Mouse (Mus musculus) c-Kit-positive CD71-negative TER-119-negative erythroid progenitor cells, embryonic 14.5 days (primary cell): Measurements from ENCODE around the gene Gm13696.
A peak's percentile ranks its signal among the peaks of the same experiment; 100 is the strongest.
"Not testable (repeated sequence)": the region's sequence is repeated elsewhere in the genome, so short reads cannot be mapped to it uniquely, and the experiment has no call there.

Experiments used
- DNase-seq: peaks from one replicate; pipeline ENCODE4 v3.0.0-alpha.2; 2013; ENCODE audit warnings: low read depth

Gene Gm13696

GRCm38 (mm10) chr2:83972823-83973222 is at the start of gene Gm13696:
Gm13696 (plus strand) TSS chr2:83973123.
- not testable (repeated sequence) for DNase-seq

- DNase-seq = peak; percentile 25
Observed at GRCm38 (mm10) chr2:83929478-83930088, 43.3 kb upstream of the Gm13696 start.

- peak; percentile 32 for DNase-seq
Observed at GRCm38 (mm10) chr2:83940931-83941361, 32.0 kb upstream of the Gm13696 start, which contains the start of gene Zswim2. Zswim2 (minus strand) TSS chr2:83941228.

GRCm38 (mm10) chr2:83941378-83941777 is 31.5 kb upstream of the Gm13696 start:
- DNase-seq = no peak

- no peak for DNase-seq
Observed at GRCm38 (mm10) chr2:83941792-83942191, 31.1 kb upstream of the Gm13696 start.

- DNase-seq = not testable (repeated sequence)
Observed at GRCm38 (mm10) chr2:83955393-83955792, 17.5 kb upstream of the Gm13696 start, which contains the start of gene Gm13698. Gm13698 (plus strand) TSS chr2:83955693.

- not testable (repeated sequence) for DNase-seq
Observed at GRCm38 (mm10) chr2:83961203-83961602, 11.7 kb upstream of the Gm13696 start, which contains the start of gene Gm13693. Gm13693 (plus strand) TSS chr2:83961503.

GRCm38 (mm10) chr2:83967013-83967412 is 5.9 kb upstream of the Gm13696 start, which contains the start of gene Gm13695:
Gm13695 (plus strand) TSS chr2:83967313.
- DNase-seq = not testable (repeated sequence)

GRCm38 (mm10) chr2:83978633-83979032 is 5.7 kb downstream of the Gm13696 start, which contains the start of gene Gm13694:
Gm13694 (plus strand) TSS chr2:83978933.
- DNase-seq = not testable (repeated sequence)

GRCm38 (mm10) chr2:83984443-83984842 is 11.5 kb downstream of the Gm13696 start, which contains the start of gene Gm13697:
Gm13697 (plus strand) TSS chr2:83984743.
- DNase-seq = not testable (repeated sequence)

- not testable (repeated sequence) for DNase-seq
Observed at GRCm38 (mm10) chr2:83990253-83990652, 17.3 kb downstream of the Gm13696 start, which contains the start of gene Gm13691. Gm13691 (plus strand) TSS chr2:83990553.

GRCm38 (mm10) chr2:83993639-83994255 is 20.8 kb downstream of the Gm13696 start:
- DNase-seq = peak; percentile 30

- not testable (repeated sequence) for DNase-seq
Observed at GRCm38 (mm10) chr2:83994526-83994925, 21.6 kb downstream of the Gm13696 start.

- DNase-seq = no peak
Observed at GRCm38 (mm10) chr2:84008913-84009312, 36.0 kb downstream of the Gm13696 start.

- no peak for DNase-seq
Observed at GRCm38 (mm10) chr2:84009818-84010217, 36.9 kb downstream of the Gm13696 start.

GRCm38 (mm10) chr2:84014572-84014971 is 41.6 kb downstream of the Gm13696 start:
- no peak for DNase-seq

- not testable (repeated sequence) for DNase-seq
Observed at GRCm38 (mm10) chr2:84016291-84016690, 43.4 kb downstream of the Gm13696 start.

- peak; percentile 18 for DNase-seq
Observed at GRCm38 (mm10) chr2:84018330-84018729, 45.4 kb downstream of the Gm13696 start.

GRCm38 (mm10) chr2:84019519-84020305 is 46.8 kb downstream of the Gm13696 start:
- DNase-seq = peak; percentile 41

- DNase-seq = no peak
Observed at GRCm38 (mm10) chr2:84021930-84022329, 49.0 kb downstream of the Gm13696 start.

GRCm38 (mm10) chr2:84022905-84023304 is 50.0 kb downstream of the Gm13696 start:
- no peak for DNase-seq

GRCm38 (mm10) chr2:84023319-84023718 is 50.4 kb downstream of the Gm13696 start:
- DNase-seq = no peak
